Mouse (Mus musculus) forebrain, embryonic 12.5 days (tissue): ENCODE data around the gene Slc22a14. TPM values are rescaled to one million over a fixed set of nuclear protein-coding genes. Genes with fewer than 3 reads are reported as not detected.
"Not testable (repeated sequence)": the region's sequence is repeated elsewhere in the genome, so short reads cannot be mapped to it uniquely, and the experiment has no call there.

Experiments used
- ATAC-seq: fragments of 200-750 bp; cut with Nextera tagmentation; 2 replicates; pipeline ENCODE4 v1.8.0; 2017; ENCODE audit warnings: moderate TSS enrichment; ENCODE audit not compliant: low FRiP score
- H3K27ac ChIP-seq: fragments of 300-500 bp; sonication (generic); 2 replicates; pipeline ENCODE4 v1.5.1; 2016; ENCODE audit warnings: mild to moderate bottlenecking
- H3K27me3 ChIP-seq: fragments of 300-500 bp; sonication (generic); 2 replicates; pipeline ENCODE4 v1.6.1; 2016; ENCODE audit warnings: mild to moderate bottlenecking
- H3K36me3 ChIP-seq: fragments of 300-500 bp; sonication (generic); replicated peaks from 2 replicates; pipeline ENCODE4 v1.6.1; 2016; ENCODE audit warnings: mild to moderate bottlenecking
- H3K4me1 ChIP-seq: fragments of 300-500 bp; sonication (generic); 2 replicates; pipeline ENCODE4 v1.6.1; 2016
- H3K4me2 ChIP-seq: fragments of 300-500 bp; sonication (generic); 2 replicates; pipeline ENCODE4 v1.6.1; 2016; ENCODE audit warnings: mild to moderate bottlenecking, moderate library complexity
- H3K4me3 ChIP-seq: fragments of 300-500 bp; sonication (generic); replicated peaks from 2 replicates; pipeline ENCODE4 v1.5.1; 2016; ENCODE audit warnings: mild to moderate bottlenecking
- H3K9ac ChIP-seq: fragments of 300-500 bp; sonication (generic); 2 replicates; pipeline ENCODE4 v1.6.1; 2016; ENCODE audit warnings: mild to moderate bottlenecking
- H3K9me3 ChIP-seq: fragments of 300-500 bp; sonication (generic); 2 replicates; pipeline ENCODE4 v1.6.1; 2016
- WGBS: fragments of 180-500 bp; shearing (Covaris S2); methylation state at CpG from one replicate; pipeline ENCODE4 v1.1.7; 2016; 5-methylcytosine and 5-hydroxymethylcytosine counted together
- polyA plus RNA-seq: library from polyadenylated mRNA; unstranded; fragments of >200 nt; fragmentation: Nextera tagmentation; extraction: Ambion mirVana; gene quantifications from 2 replicates; pipeline ENCODE4 v1.2.1, GENCODE M21; 2016

Gene Slc22a14
- polyA plus RNA-seq, 1 experiment from 2014 or later: not detected

- not testable (repeated sequence) for H3K4me3 ChIP-seq, H3K27me3 ChIP-seq, ATAC-seq, H3K4me1 ChIP-seq, H3K27ac ChIP-seq, H3K9me3 ChIP-seq, H3K4me2 ChIP-seq, H3K9ac ChIP-seq
- H3K36me3 ChIP-seq: peaks cover 55% of the 10 kb centered on the region
- WGBS: 95% methylated on average over 5 of the region's 5 CpGs
Observed at GRCm38 (mm10) chr9:119266121-119266395, 99.3 kb downstream of the Slc22a14 start.

DNA sequence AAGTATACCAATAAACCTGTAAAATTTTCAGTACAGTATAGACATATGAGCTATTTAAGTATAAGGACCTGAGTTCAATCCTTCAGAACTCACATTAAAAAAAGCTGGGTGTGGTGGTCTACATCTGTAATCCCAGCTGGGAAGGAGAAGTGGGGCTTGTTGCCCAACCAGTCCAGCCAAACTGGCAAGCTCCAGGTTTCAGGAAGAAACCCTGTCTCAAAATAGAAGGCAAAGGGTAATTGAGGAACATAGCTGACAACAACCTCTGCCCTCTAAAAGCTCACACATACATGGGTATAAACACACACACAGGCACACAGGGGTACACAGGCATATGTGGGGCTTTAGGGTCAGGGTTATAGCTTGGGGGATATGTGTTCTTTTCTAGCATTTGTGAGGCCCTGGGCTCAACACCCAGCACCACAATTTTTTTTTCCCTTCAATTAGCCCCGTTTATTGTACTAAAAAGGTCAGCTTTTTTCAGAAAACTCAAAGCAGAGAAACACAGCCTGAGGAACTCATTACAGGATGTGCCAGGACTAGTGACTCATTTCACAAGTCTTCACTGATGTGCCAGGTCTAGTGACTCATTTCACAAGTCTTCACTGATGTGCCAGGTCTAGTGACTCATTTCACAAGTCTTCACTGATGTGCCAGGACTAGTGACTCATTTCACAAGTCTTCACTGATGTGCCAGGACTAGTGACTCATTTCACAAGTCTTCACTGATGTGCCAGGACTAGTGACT is 99.8 kb downstream of the Slc22a14 start:
- not testable (repeated sequence) for H3K9ac ChIP-seq, H3K9me3 ChIP-seq, H3K4me2 ChIP-seq, ATAC-seq, H3K4me3 ChIP-seq, H3K27ac ChIP-seq, H3K27me3 ChIP-seq, H3K4me1 ChIP-seq
- H3K36me3 ChIP-seq: peaks cover 60% of the 10 kb centered on the region
- WGBS: 83% methylated on average over 1 of the region's 1 CpGs

DNA sequence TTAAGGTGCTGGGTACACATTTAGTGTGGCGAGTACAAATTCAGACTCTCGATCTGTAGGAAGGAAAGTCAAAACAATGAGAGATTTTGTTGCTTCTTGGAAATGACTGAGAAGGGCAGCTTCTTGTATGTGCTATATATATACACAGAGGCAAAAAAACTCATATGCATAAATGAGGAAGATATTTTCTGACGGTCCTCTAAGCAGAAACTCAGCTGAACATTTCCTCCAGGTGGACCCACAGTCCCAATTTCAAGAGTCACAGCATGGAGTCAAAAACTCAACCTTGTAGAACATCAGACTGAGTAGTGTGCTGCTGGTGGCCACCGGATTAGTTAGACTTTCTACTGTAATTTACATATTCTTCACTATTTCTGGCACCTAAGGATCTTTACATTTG is 102.3 kb downstream of the Slc22a14 start:
- ATAC-seq: no peak
- H3K36me3 ChIP-seq: peaks cover 66% of the 10 kb centered on the region
- no peak overlapping the region for H3K27ac ChIP-seq
- H3K9ac ChIP-seq: no peak overlapping the region
- 94% methylated on average over 4 of the region's 4 CpGs for WGBS
- H3K9me3 ChIP-seq: no peaks in the 10 kb centered on the region
- no peaks in the 10 kb centered on the region for H3K4me1 ChIP-seq
- H3K27me3 ChIP-seq: no peaks in the 10 kb centered on the region
- no peak overlapping the region for H3K4me2 ChIP-seq
- no peak overlapping the region for H3K4me3 ChIP-seq

GRCm38 (mm10) chr9:119260825-119261224 is 104.5 kb downstream of the Slc22a14 start:
- Histone ChIP-seq H3K27ac (no peak overlapping the region), H3K36me3 (peaks cover 68% of the 10 kb centered on the region), H3K4me3 (no peak overlapping the region), H3K9ac (no peak overlapping the region), H3K9me3 (no peaks in the 10 kb centered on the region), H3K4me1 (no peaks in the 10 kb centered on the region), H3K4me2 (no peak overlapping the region), H3K27me3 (no peaks in the 10 kb centered on the region)
- ATAC-seq: no peak
- WGBS: 93% methylated on average over 2 of the region's 2 CpGs

- H3K4me3 ChIP-seq: no peak overlapping the region
- H3K4me1 ChIP-seq: no peaks in the 10 kb centered on the region
- 97% methylated on average over 2 of the region's 2 CpGs for WGBS
- ATAC-seq: no peak
- peaks cover 68% of the 10 kb centered on the region for H3K36me3 ChIP-seq
- no peak overlapping the region for H3K9ac ChIP-seq
- H3K27ac ChIP-seq: no peak overlapping the region
- H3K9me3 ChIP-seq: no peaks in the 10 kb centered on the region
- no peak overlapping the region for H3K4me2 ChIP-seq
- no peaks in the 10 kb centered on the region for H3K27me3 ChIP-seq
Observed at GRCm38 (mm10) chr9:119258785-119259184, 106.6 kb downstream of the Slc22a14 start.

- H3K9ac ChIP-seq: no peak overlapping the region
- WGBS: 90% methylated on average over 5 of the region's 5 CpGs
- no peaks in the 10 kb centered on the region for H3K27me3 ChIP-seq
- no peaks in the 10 kb centered on the region for H3K9me3 ChIP-seq
- H3K4me1 ChIP-seq: no peaks in the 10 kb centered on the region
- H3K4me3 ChIP-seq: no peak overlapping the region
- no peak overlapping the region for H3K27ac ChIP-seq
- ATAC-seq: no peak
- H3K4me2 ChIP-seq: no peak overlapping the region
- peaks cover 71% of the 10 kb centered on the region for H3K36me3 ChIP-seq
Observed at GRCm38 (mm10) chr9:119258128-119258527, 107.2 kb downstream of the Slc22a14 start.

GRCm38 (mm10) chr9:119256161-119256560 is 109.2 kb downstream of the Slc22a14 start:
- H3K4me3 ChIP-seq: no peak overlapping the region
- H3K4me1 ChIP-seq: no peaks in the 10 kb centered on the region
- H3K36me3 ChIP-seq: peaks cover 72% of the 10 kb centered on the region
- H3K9ac ChIP-seq: no peak overlapping the region
- no peak for ATAC-seq
- H3K27ac ChIP-seq: no peak overlapping the region
- WGBS: 97% methylated on average over 12 of the region's 12 CpGs
- H3K27me3 ChIP-seq: no peaks in the 10 kb centered on the region
- H3K9me3 ChIP-seq: no peaks in the 10 kb centered on the region
- no peak overlapping the region for H3K4me2 ChIP-seq

DNA sequence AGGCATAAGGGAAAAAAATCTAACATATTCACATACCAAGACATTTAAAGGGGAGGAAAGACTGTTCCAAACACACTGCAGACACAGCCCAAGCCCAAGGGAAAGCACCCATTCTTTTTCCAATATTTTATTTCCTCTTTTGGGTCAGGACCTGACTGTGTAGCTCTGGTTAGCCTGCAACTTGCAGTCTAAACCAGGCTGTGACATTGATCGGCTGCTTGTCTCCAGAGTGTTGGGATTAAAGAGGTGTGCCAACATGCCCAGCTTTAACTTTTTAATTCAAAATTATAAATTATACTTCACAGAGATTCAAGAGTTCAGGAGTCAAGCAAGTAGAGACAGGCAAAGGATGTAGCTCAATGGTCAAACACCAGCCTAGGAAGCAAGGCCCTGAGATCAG is 110.3 kb downstream of the Slc22a14 start:
- Histone ChIP-seq H3K4me3 (no peak overlapping the region), H3K9ac (no peak overlapping the region), H3K4me1 (no peaks in the 10 kb centered on the region), H3K27ac (no peak overlapping the region), H3K27me3 (no peaks in the 10 kb centered on the region), H3K36me3 (peaks cover 73% of the 10 kb centered on the region), H3K9me3 (no peaks in the 10 kb centered on the region), H3K4me2 (no peak overlapping the region)
- ATAC-seq: no peak
- WGBS: 100% methylated on average over 1 of the region's 1 CpGs

DNA sequence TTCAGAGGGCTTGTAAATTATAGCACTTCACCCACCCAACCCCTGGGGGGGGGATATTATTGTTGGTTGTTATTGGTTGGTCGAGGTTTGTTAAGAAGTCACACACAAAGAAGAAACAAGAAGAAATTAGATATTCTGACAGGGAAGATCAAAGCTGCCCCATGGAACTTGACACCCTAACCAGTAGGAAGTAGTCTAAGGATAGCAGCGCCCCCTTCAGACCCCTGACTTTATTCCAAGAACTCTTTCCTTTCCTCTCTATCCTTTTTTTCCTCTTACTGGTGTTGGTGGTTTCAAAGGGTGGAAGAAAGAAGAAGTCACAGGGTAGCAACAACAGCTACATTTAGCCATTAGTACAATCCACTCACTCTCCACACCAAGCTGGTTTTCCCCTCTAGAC is 111.2 kb downstream of the Slc22a14 start:
- Histone ChIP-seq H3K36me3 (peaks cover 73% of the 10 kb centered on the region), H3K27ac (no peak overlapping the region), H3K27me3 (no peaks in the 10 kb centered on the region), H3K9ac (no peak overlapping the region), H3K4me1 (no peaks in the 10 kb centered on the region), H3K4me3 (no peak overlapping the region), H3K4me2 (no peak overlapping the region), H3K9me3 (no peaks in the 10 kb centered on the region)
- WGBS: 91% methylated on average over 2 of the region's 2 CpGs
- ATAC-seq: no peak

GRCm38 (mm10) chr9:119247996-119248395 is 117.4 kb downstream of the Slc22a14 start:
- no peak overlapping the region for H3K4me2 ChIP-seq
- no peak overlapping the region for H3K4me3 ChIP-seq
- H3K36me3 ChIP-seq: peaks cover 60% of the 10 kb centered on the region
- no peaks in the 10 kb centered on the region for H3K9me3 ChIP-seq
- no peak overlapping the region for H3K9ac ChIP-seq
- ATAC-seq: no peak
- no peaks in the 10 kb centered on the region for H3K27me3 ChIP-seq
- no peak overlapping the region for H3K27ac ChIP-seq
- WGBS: 90% methylated on average over 5 of the region's 5 CpGs
- no peaks in the 10 kb centered on the region for H3K4me1 ChIP-seq

DNA sequence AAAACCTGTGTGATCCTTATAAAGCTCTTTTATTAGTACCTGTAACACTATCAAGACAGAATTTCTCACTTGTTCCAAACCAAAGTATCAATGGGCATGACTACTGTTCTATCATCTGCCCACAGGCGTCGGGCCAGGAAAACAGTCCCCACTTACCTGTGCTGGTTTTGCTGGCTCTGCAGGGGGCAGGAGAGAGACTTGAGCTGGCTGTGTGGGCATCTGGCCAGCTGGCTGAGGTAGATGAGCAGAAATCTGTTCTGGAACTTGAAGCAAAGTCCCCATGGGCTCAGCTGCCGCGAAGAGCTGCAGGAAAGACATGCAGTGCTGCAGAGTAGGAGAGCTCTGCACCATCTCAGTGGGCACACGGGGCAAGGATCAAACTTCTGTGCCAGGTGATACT is 118.5 kb downstream of the Slc22a14 start:
- ATAC-seq: no peak
- no peaks in the 10 kb centered on the region for H3K9me3 ChIP-seq
- H3K4me1 ChIP-seq: no peaks in the 10 kb centered on the region
- no peaks in the 10 kb centered on the region for H3K27me3 ChIP-seq
- H3K27ac ChIP-seq: no peak overlapping the region
- H3K4me2 ChIP-seq: no peak overlapping the region
- H3K9ac ChIP-seq: no peak overlapping the region
- peaks cover 66% of the 10 kb centered on the region for H3K36me3 ChIP-seq
- no peak overlapping the region for H3K4me3 ChIP-seq
- 95% methylated on average over 5 of the region's 5 CpGs for whole genome bisulfite sequencing

DNA sequence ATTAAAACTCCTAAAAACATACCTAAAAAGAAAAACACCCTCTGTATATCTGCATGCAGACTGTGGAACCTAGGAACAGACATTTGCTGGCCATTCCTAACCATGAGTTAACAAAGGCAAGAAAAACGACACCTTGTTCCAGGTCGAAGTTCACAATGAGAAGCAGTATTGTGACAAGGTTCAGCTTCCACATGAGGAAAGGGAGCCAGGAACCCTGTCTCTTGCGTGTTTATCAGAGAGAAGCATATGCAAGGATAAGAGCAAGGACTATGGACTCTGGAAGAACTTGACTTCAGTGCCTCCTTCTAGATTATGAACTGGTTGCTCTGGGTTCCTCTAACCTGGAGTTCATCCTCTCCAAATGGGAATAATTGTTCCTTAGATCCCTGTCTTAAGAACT is 121.4 kb downstream of the Slc22a14 start:
- no peaks in the 10 kb centered on the region for H3K4me1 ChIP-seq
- no peak overlapping the region for H3K9ac ChIP-seq
- H3K4me2 ChIP-seq: no peak overlapping the region
- H3K36me3 ChIP-seq: peaks cover 70% of the 10 kb centered on the region
- no peak overlapping the region for H3K27ac ChIP-seq
- no peaks in the 10 kb centered on the region for H3K27me3 ChIP-seq
- ATAC-seq: no peak
- H3K9me3 ChIP-seq: no peaks in the 10 kb centered on the region
- WGBS: 91% methylated on average over 3 of the region's 3 CpGs
- H3K4me3 ChIP-seq: no peak overlapping the region

GRCm38 (mm10) chr9:119241169-119241865 is 124.0 kb downstream of the Slc22a14 start:
- no peak for ATAC-seq
- Histone ChIP-seq H3K9me3 (no peaks in the 10 kb centered on the region), H3K36me3 (peaks cover 62% of the 10 kb centered on the region), H3K4me1 (no peaks in the 10 kb centered on the region), H3K9ac (no peak overlapping the region), H3K4me3 (no peak overlapping the region), H3K27me3 (no peaks in the 10 kb centered on the region), H3K4me2 (no peak overlapping the region), H3K27ac (no peak overlapping the region)
- 91% methylated on average over 11 of the region's 11 CpGs for WGBS
